Mouse (Mus musculus) embryonic facial prominence, embryonic 15.5 days (tissue): ENCODE measurements around the gene Dnajc6. TPM values are rescaled to one million over a fixed set of nuclear protein-coding genes. Genes with fewer than 3 reads are reported as not detected.

Experiments used
- ATAC-seq: fragments of 200-750 bp; cut with Nextera tagmentation; 2 replicates; pipeline ENCODE4 v1.8.0; 2017; ENCODE audit warnings: low read depth, moderate TSS enrichment; ENCODE audit not compliant: insufficient number of reproducible peaks, low FRiP score, low TSS enrichment
- H3K27ac ChIP-seq: fragments of 300-500 bp; sonication (generic); replicated peaks from 2 replicates; pipeline ENCODE4 v1.5.1; 2015; ENCODE audit warnings: mild to moderate bottlenecking, inconsistent platforms
- H3K27me3 ChIP-seq: fragments of 300-500 bp; sonication (generic); 2 replicates; pipeline ENCODE4 v1.6.1; 2015; ENCODE audit warnings: inconsistent platforms
- H3K36me3 ChIP-seq: fragments of 300-500 bp; sonication (generic); 2 replicates; pipeline ENCODE4 v1.6.1; 2015; ENCODE audit warnings: mild to moderate bottlenecking, inconsistent platforms
- H3K4me1 ChIP-seq: fragments of 300-500 bp; sonication (generic); 2 replicates; pipeline ENCODE4 v1.6.1; 2015; ENCODE audit warnings: inconsistent platforms
- H3K4me2 ChIP-seq: fragments of 300-500 bp; sonication (generic); replicated peaks from 2 replicates; pipeline ENCODE4 v1.6.1; 2015; ENCODE audit warnings: mild to moderate bottlenecking, inconsistent platforms
- H3K4me3 ChIP-seq: fragments of 300-500 bp; sonication (generic); replicated peaks from 2 replicates; pipeline ENCODE4 v1.5.1; 2015; ENCODE audit warnings: mild to moderate bottlenecking, inconsistent platforms
- H3K9ac ChIP-seq: fragments of 300-500 bp; sonication (generic); 2 replicates; pipeline ENCODE4 v1.6.1; 2015; ENCODE audit warnings: inconsistent platforms
- H3K9me3 ChIP-seq: fragments of 300-500 bp; sonication (generic); replicated peaks from 2 replicates; pipeline ENCODE4 v1.6.1; 2016; ENCODE audit warnings: inconsistent platforms
- WGBS: fragments of 180-500 bp; shearing (Covaris S2); methylation state at CpG from one replicate; pipeline ENCODE4 v1.1.7; 2015; 5-methylcytosine and 5-hydroxymethylcytosine counted together
- polyA plus RNA-seq: library from polyadenylated mRNA; unstranded; fragments of >200 nt; fragmentation: Nextera tagmentation; extraction: Ambion mirVana; gene quantifications from 2 replicates; pipeline ENCODE4 v1.2.1, GENCODE M21; 2015

The Dnajc6 gene
- polyA plus RNA-seq, 1 experiment from 2014 or later = 3.2 TPM

- WGBS = 10% methylated on average over 24 of the region's 24 CpGs
- peak overlapping the region; percentile 47 for H3K4me3 ChIP-seq
- no peaks in the 10 kb centered on the region for H3K27me3 ChIP-seq
- ATAC-seq = no peak; the same call in 1 of the 2 replicates
- no peak overlapping the region for H3K27ac ChIP-seq
- H3K9ac ChIP-seq = no peak overlapping the region
- no peaks in the 10 kb centered on the region for H3K36me3 ChIP-seq
- H3K4me1 ChIP-seq = peaks cover 16% of the 10 kb centered on the region
- H3K4me2 ChIP-seq = peak overlapping the region; percentile 84
- no peaks in the 10 kb centered on the region for H3K9me3 ChIP-seq
Observed at GRCm38 (mm10) chr4:101507571-101508422, 11.3 kb downstream of the Dnajc6 start.

DNA sequence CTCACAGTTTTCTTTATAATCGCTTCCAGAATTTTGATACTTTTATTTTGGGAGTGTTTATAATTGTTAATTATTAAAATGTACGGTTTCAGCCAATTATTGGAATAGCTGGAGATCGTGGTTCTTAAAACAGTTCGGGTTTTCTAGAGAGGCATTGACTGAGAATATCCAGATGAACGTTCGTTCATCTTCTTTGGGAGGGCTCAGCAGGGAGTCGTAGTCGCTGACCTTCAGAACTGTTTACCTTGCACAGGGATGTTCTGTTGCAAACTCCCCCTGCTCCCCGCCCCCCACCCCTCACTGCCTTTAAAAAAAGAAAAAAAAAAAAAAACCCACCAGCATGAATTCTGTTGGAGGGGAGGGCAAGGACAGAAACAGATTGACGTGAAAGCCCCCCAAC is 12.0 kb downstream of the Dnajc6 start:
- H3K27ac ChIP-seq = no peak overlapping the region
- peak overlapping the region; percentile 16; the same call in 1 of the 2 replicates for H3K9ac ChIP-seq
- no peaks in the 10 kb centered on the region for H3K9me3 ChIP-seq
- H3K4me1 ChIP-seq = peaks cover 16% of the 10 kb centered on the region
- H3K4me3 ChIP-seq = peak overlapping the region; percentile 41
- no peak; the same call in 1 of the 2 replicates for ATAC-seq
- H3K4me2 ChIP-seq = peak overlapping the region; percentile 84
- no peaks in the 10 kb centered on the region for H3K27me3 ChIP-seq
- 2% methylated on average over 10 of the region's 10 CpGs for WGBS
- no peaks in the 10 kb centered on the region for H3K36me3 ChIP-seq

GRCm38 (mm10) chr4:101508851-101509577 is 12.6 kb downstream of the Dnajc6 start:
- no peaks in the 10 kb centered on the region for H3K27me3 ChIP-seq

GRCm38 (mm10) chr4:101510111-101510903 is 13.9 kb downstream of the Dnajc6 start:
- Histone ChIP-seq H3K9ac (no peak overlapping the region), H3K36me3 (no peaks in the 10 kb centered on the region), H3K27me3 (no peaks in the 10 kb centered on the region), H3K27ac (no peak overlapping the region), H3K9me3 (no peaks in the 10 kb centered on the region), H3K4me2 (no peak overlapping the region), H3K4me3 (no peak overlapping the region), H3K4me1 (peaks cover 16% of the 10 kb centered on the region)
- no peak for ATAC-seq
- 72% methylated on average over 8 of the region's 8 CpGs for WGBS

More at GRCm38 (mm10) chr4:101508851-101509577, 12.6 kb downstream of the Dnajc6 start:
- Histone ChIP-seq H3K9ac (peak overlapping the region; percentile 16; the same call in 1 of the 2 replicates), H3K27ac (no peak overlapping the region), H3K4me2 (peak overlapping the region; percentile 84), H3K4me3 (peak overlapping the region; percentile 41), H3K4me1 (peaks cover 16% of the 10 kb centered on the region), H3K36me3 (no peaks in the 10 kb centered on the region), H3K9me3 (no peaks in the 10 kb centered on the region)
- WGBS = 4% methylated on average over 30 of the region's 30 CpGs
- no peak; the same call in 1 of the 2 replicates for ATAC-seq

DNA sequence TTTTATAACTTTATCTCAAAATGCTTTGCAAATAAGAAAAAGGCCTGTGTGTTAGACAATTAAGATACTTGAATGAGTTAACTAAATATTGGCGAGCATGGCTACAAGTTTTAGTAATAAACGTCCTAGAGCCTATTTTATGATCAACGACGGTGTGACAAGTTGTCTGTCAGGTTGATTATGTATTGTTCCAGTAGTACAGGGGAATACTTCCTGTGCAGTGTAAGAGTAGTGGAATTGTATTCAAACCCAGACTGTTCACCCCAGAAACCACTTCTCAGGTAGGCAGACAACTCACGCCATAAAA is 14.4 kb downstream of the Dnajc6 start:
- ATAC-seq = no peak
- Histone ChIP-seq H3K27me3 (no peaks in the 10 kb centered on the region), H3K4me1 (peaks cover 16% of the 10 kb centered on the region), H3K4me3 (no peak overlapping the region), H3K27ac (no peak overlapping the region), H3K9me3 (no peaks in the 10 kb centered on the region), H3K36me3 (no peaks in the 10 kb centered on the region), H3K9ac (no peak overlapping the region), H3K4me2 (no peak overlapping the region)
- 67% methylated on average over 5 of the region's 5 CpGs for WGBS

DNA sequence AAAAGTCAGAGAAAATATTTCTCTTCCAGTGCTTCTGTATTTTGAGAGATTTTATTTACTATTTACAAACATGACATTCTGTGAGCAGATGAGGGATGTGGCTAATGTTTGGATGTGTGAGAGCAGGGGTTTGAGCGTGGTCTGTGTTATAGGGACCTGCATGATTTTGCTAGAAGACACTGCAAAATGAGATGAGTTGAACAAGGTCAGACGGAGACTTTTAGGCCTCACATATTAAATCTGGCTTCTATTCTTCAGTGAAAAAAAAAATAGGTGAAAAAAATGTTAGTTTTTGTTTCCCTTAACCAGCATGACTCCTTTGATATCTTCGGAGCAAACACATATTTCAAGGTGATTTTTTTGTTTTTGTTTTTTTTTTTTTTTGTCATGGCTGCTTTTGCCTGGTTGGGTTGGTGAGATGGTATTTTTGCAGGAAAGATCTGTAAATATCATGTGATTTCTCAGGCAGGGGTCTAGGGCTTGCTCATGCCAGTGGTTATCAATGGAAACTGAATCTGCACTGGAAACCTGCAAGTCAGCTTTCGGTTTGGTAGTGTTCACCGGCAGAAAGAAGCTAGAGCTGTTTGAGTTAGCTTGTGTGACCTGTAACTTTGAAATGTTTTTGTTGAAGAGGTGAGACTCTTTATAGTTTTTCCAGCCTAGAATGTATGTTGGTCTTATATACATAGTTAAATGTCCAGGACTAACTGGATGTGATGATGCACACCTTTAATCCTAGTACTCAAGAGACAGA is 15.5 kb downstream of the Dnajc6 start:
- Histone ChIP-seq H3K27me3 (no peaks in the 10 kb centered on the region), H3K4me2 (no peak overlapping the region), H3K27ac (no peak overlapping the region), H3K4me3 (no peak overlapping the region), H3K9ac (no peak overlapping the region), H3K9me3 (no peaks in the 10 kb centered on the region), H3K36me3 (no peaks in the 10 kb centered on the region), H3K4me1 (peaks cover 16% of the 10 kb centered on the region)
- no peak for ATAC-seq
- 85% methylated on average over 5 of the region's 5 CpGs for WGBS

DNA sequence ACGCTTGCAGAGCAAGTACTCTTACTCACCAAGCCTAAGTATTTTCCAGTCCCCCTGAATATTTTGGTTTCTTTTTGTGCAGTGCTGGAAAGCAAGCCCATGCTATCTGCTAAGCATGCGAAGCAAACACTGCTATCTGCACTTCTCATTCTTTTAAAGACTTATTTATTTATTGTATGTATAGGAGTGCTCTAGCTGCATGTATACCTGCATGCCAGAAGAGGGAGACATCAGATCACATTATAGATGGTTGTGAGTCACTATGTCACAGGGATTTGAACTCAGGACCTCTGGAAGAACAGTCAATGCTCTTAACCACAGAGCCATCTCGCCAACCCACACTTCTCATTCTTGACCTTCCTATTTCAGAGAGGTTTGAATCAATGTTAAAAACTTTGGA is 16.8 kb downstream of the Dnajc6 start:
- H3K27me3 ChIP-seq = no peaks in the 10 kb centered on the region
- no peak overlapping the region for H3K27ac ChIP-seq
- H3K4me3 ChIP-seq = no peak overlapping the region
- no peaks in the 10 kb centered on the region for H3K9me3 ChIP-seq
- no peak overlapping the region for H3K9ac ChIP-seq
- 93% methylated on average over 3 of the region's 3 CpGs for WGBS
- H3K4me1 ChIP-seq = peaks cover 14% of the 10 kb centered on the region
- H3K4me2 ChIP-seq = no peak overlapping the region
- ATAC-seq = no peak
- H3K36me3 ChIP-seq = no peaks in the 10 kb centered on the region

GRCm38 (mm10) chr4:101515853-101516252 is 19.4 kb downstream of the Dnajc6 start:
- Histone ChIP-seq H3K4me1 (no peaks in the 10 kb centered on the region), H3K4me2 (no peak overlapping the region), H3K9me3 (no peaks in the 10 kb centered on the region), H3K36me3 (no peaks in the 10 kb centered on the region), H3K27me3 (no peaks in the 10 kb centered on the region), H3K4me3 (no peak overlapping the region), H3K27ac (no peak overlapping the region), H3K9ac (no peak overlapping the region)
- WGBS = 82% methylated on average over 14 of the region's 14 CpGs
- no peak for ATAC-seq

DNA sequence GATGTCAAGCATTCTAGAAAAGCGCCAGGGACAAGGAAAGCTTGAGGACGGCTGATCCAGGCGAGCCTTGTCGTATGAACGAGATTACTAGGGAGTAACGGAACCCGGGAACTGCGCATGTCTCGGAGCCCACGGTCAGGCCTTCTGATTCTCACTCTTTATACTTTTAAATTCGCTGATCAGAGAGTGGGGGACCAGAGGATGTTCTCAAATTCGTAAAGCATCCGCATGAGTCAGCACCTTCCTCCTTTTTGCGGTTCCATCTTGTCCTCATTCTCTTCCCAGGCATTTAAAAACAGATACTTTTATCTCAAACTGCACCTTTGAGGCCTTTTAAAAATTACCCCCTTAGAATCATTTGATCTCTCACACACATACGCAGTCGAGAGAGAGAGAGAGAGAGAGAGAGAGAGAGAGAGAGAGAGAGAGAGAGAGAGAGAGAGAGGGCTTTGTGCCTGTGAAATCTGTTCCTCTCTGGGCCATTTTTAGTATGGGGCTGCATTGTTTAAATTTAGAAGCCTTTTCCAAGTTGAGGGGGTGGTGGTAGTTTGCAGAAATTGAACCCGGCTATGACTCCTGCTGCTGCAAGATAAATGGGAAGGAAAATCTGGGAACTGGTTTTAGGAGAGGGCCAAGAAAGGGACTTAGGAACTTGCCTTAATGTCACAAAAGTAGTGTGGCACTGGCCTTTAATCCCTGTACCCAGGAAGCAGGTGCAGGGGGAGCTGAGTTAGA is 20.2 kb downstream of the Dnajc6 start:
- no peak for ATAC-seq
- no peaks in the 10 kb centered on the region for H3K4me1 ChIP-seq
- H3K36me3 ChIP-seq = no peaks in the 10 kb centered on the region
- H3K4me2 ChIP-seq = no peak overlapping the region
- H3K27me3 ChIP-seq = no peaks in the 10 kb centered on the region
- H3K4me3 ChIP-seq = no peak overlapping the region
- H3K9me3 ChIP-seq = no peaks in the 10 kb centered on the region
- H3K9ac ChIP-seq = no peak overlapping the region
- 82% methylated on average over 17 of the region's 17 CpGs for WGBS
- no peak overlapping the region for H3K27ac ChIP-seq

DNA sequence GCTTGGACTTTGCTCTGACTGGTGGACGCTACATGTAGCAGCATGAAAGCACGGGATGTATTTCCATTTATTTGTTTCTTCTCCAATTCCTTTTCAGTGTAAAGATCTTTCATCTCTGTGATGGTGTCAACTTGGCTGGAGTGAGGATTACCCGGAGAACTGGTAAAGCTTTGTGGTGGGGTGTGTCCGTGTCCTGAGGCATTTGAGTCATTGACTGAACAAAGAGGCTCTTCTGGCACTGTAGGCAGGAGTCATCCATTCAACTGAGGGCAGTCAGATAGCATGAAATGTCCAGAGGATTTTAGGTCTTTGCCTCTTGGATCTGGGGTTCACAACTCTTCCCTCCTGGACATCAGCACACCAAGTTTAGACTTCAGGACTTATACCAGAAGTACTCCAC is 35.5 kb downstream of the Dnajc6 start:
- ATAC-seq = no peak

More for the DNA sequence above, 35.5 kb downstream of the Dnajc6 start:
- H3K4me2 ChIP-seq = no peak overlapping the region
- no peak overlapping the region for H3K27ac ChIP-seq
- no peaks in the 10 kb centered on the region for H3K27me3 ChIP-seq
- no peak overlapping the region for H3K4me3 ChIP-seq
- H3K4me1 ChIP-seq = no peaks in the 10 kb centered on the region
- H3K9me3 ChIP-seq = no peaks in the 10 kb centered on the region
- 45% methylated on average over 4 of the region's 4 CpGs for WGBS
- H3K9ac ChIP-seq = no peak overlapping the region
- H3K36me3 ChIP-seq = no peaks in the 10 kb centered on the region
